Mouse (Mus musculus) spleen, adult 2 months (tissue): ENCODE measurements around the gene Fam174b.

ENCODE experiments used
- CTCF ChIP-seq: fragments of 200-500 bp; IDR thresholded peaks from 2 replicates; pipeline ENCODE4 v1.5.1; 2011; ENCODE audit warnings: mild to moderate bottlenecking, inconsistent platforms; ENCODE audit not compliant: insufficient read depth, insufficient read length, insufficient replicate concordance; ENCODE audit errors: extremely low read depth
- POLR2A ChIP-seq: fragments of 200-500 bp; IDR thresholded peaks from 2 replicates; pipeline ENCODE4 v1.6.1; 2011; ENCODE audit warnings: low read depth, low read length, inconsistent platforms

GRCm38 (mm10) chr7:73792155-73792554 lies 52.1 kb downstream of the Fam174b start:
- TF ChIP-seq POLR2A (no peak), CTCF (no peak)
